Comparison of ENCODE assay signal across 8 mouse cellular contexts in genomic region chr2:71055300-71056114, GRCm38 (mm10). TPM values are rescaled to one million over a fixed set of nuclear protein-coding genes. Genes with fewer than 3 reads are reported as not detected.
DNase-seq lines count a peak whose midpoint lies in the region; ATAC-seq and TF ChIP-seq lines count a peak whose summit lies in the region.

Gene Dcaf17, plus strand, starts transcription at chr2:71055328.
Gene Mettl8, minus strand, starts transcription at chr2:71055583.

- H3K27ac ChIP-seq in gastrocnemius, adult 2 months = peak within 1 kb of the TSS; percentile 97
- H3K27ac ChIP-seq in hindbrain, postnatal 0 days = peak within 1 kb of the TSS; percentile 92
- H3K27ac ChIP-seq in left cerebral cortex, adult 2 months = peak within 1 kb of the TSS; percentile 95

- H3K27me3 ChIP-seq in hindbrain, postnatal 0 days (ENCODE audit: insufficient read depth, low read length) = no peaks in the 10 kb centered on the region

- H3K36me3 ChIP-seq in hindbrain, postnatal 0 days (ENCODE audit: insufficient read depth, low read length) = no peaks in the 10 kb centered on the region

- under 1% methylated on average over 56 of the region's 57 CpGs for WGBS in hindbrain, postnatal 0 days

- peak; percentile 95 for ATAC-seq in common myeloid progenitor, adult 5-6 weeks (replicated peaks; ENCODE audit: low read depth, poor library complexity, severe bottlenecking)
- ATAC-seq in hindbrain, postnatal 0 days = peak; percentile 99
- ATAC-seq in megakaryocyte, adult 5-6 weeks (ENCODE audit: poor library complexity, severe bottlenecking) = peak; percentile 96

- intact Hi-C loops in gastrocnemius, adult 2 months (cut with DNase I) = no loop called here
- intact Hi-C loops in left cerebral cortex, adult 2 months (cut with DNase I) = no loop called here

- no peaks in the 10 kb centered on the region for H3K9me3 ChIP-seq in hindbrain, postnatal 0 days (ENCODE audit: low read length)

- peak; percentile 99 for DNase-seq in ZHBTc4 (ENCODE audit: low read depth, low spot score)
- DNase-seq in gastrocnemius, adult 2 months = peak; percentile 95
- peak; percentile 97 for DNase-seq in hindbrain, postnatal 0 days (ENCODE audit: low spot score)
- DNase-seq in left cerebral cortex, adult 2 months (ENCODE audit: extremely low spot score in 1 of 2, low spot score in 2 of 2) = peak; percentile 88 to 89
- peak; percentile 87 to 93 for DNase-seq in right cerebral cortex, adult 2 months (ENCODE audit: low spot score in 2 of 2)
- peak; percentile 93 for DNase-seq in urinary bladder, postnatal 14 days (ENCODE audit: low spot score)

- peaks cover 8% of the 10 kb centered on the region; the same call in 1 of the 2 replicates for H3K4me1 ChIP-seq in hindbrain, postnatal 0 days (ENCODE audit: insufficient read depth, low read length)

- TF ChIP-seq CTCF in gastrocnemius, adult 2 months (IDR thresholded peaks at IDR 0.05) = peak; percentile 38
- TF ChIP-seq CTCF in hindbrain, postnatal 0 days (IDR thresholded peaks at IDR 0.05; ENCODE audit: low read depth) = peak; percentile 61
- peak; percentile 30 for TF ChIP-seq CTCF in left cerebral cortex, adult 2 months (IDR thresholded peaks at IDR 0.05)

- peak within 1 kb of the TSS; percentile 97 for H3K4me2 ChIP-seq in hindbrain, postnatal 0 days (ENCODE audit: low read depth, low read length)

- H3K9ac ChIP-seq in hindbrain, postnatal 0 days (replicated peaks; ENCODE audit: low read length) = peak within 1 kb of the TSS; percentile 78

- H3K4me3 ChIP-seq in gastrocnemius, adult 2 months = peak within 1 kb of the TSS; percentile 73
- peak within 1 kb of the TSS; percentile 68 for H3K4me3 ChIP-seq in hindbrain, postnatal 0 days (ENCODE audit: low read length)
- peak within 1 kb of the TSS; percentile 95 for H3K4me3 ChIP-seq in left cerebral cortex, adult 2 months

RNA-seq across cellular contexts. Expression of gene Dcaf17, which starts in this region (rescaled TPM):
- 14.0 and 18.1 TPM in 2 replicates for total RNA-seq in common myeloid progenitor, adult 5-6 weeks (2017)
- 1 to 10 TPM; 4.2 to 6.2 TPM for total RNA-seq in gastrocnemius, adult 2 months (2021)
- 8.5 and 12.3 TPM in 2 replicates for total RNA-seq in hindbrain, postnatal 0 days (2014; rRNA removed)
- polyA plus RNA-seq in hindbrain, postnatal 0 days (2015; fragmentation: Nextera tagmentation; extraction: Ambion mirVana) = 20.5 and 21.7 TPM in 2 replicates
- total RNA-seq in left cerebral cortex, adult 2 months (2021) = 10 to 100 TPM; 13.9 to 16.5 TPM
- 8.2 and 11.0 TPM in 2 replicates for total RNA-seq in megakaryocyte, adult 5-6 weeks (2015)
- 6.5 and 10.2 TPM in 2 replicates for total RNA-seq in megakaryocyte, adult 5-6 weeks (2017)

RNA-seq across cellular contexts. Expression of gene Mettl8, which starts in this region (rescaled TPM):
- total RNA-seq in common myeloid progenitor, adult 5-6 weeks (2017) = 18.7 and 28.3 TPM in 2 replicates
- total RNA-seq in gastrocnemius, adult 2 months (2021) = 1 to 10 TPM; 5.0 to 6.4 TPM
- 6.7 and 8.1 TPM in 2 replicates for total RNA-seq in hindbrain, postnatal 0 days (2014; rRNA removed)
- polyA plus RNA-seq in hindbrain, postnatal 0 days (2015; fragmentation: Nextera tagmentation; extraction: Ambion mirVana) = 7.9 and 8.5 TPM in 2 replicates
- total RNA-seq in left cerebral cortex, adult 2 months (2021) = 10 to 100 TPM; 11.9 to 16.9 TPM
- 8.2 and 13.2 TPM in 2 replicates for total RNA-seq in megakaryocyte, adult 5-6 weeks (2015)
- total RNA-seq in megakaryocyte, adult 5-6 weeks (2017) = 6.4 and 8.4 TPM in 2 replicates

Comparison
In these comparisons a context has a peak if more than half of its experiments do, and no peak if none do; other contexts are left out.
1. Peak in every context shown above with its lines: DNase-seq, ATAC-seq, H3K4me3 ChIP-seq and H3K27ac ChIP-seq.